Mouse (Mus musculus) layer of hippocampus, postnatal 10 days (tissue): Measurements from ENCODE around the gene Lrrc32. TPM values are rescaled to one million over a fixed set of nuclear protein-coding genes. Genes with fewer than 3 reads are reported as not detected.

ENCODE experiments used
- DNase-seq, 2 experiments: peaks; one replicate each; pipeline ENCODE4 v3.0.0; 2021; ENCODE audit warnings: low spot score in 2 of 2
- total RNA-seq, 2 experiments: library from RNA; stranded (reverse); gene quantifications; 2 replicates each; pipeline ENCODE4 v1.2.3; 2021

Gene Lrrc32
- total RNA-seq, 2 experiments from 2014 or later = 3.1 to 3.5 TPM

GRCm38 (mm10) chr7:98487202-98487980 is 1.7 kb upstream of the Lrrc32 start:
- DNase-seq = no peak

GRCm38 (mm10) chr7:98488398-98489130 is 519 bp upstream of the Lrrc32 start:
- DNase-seq = no peak

DNA sequence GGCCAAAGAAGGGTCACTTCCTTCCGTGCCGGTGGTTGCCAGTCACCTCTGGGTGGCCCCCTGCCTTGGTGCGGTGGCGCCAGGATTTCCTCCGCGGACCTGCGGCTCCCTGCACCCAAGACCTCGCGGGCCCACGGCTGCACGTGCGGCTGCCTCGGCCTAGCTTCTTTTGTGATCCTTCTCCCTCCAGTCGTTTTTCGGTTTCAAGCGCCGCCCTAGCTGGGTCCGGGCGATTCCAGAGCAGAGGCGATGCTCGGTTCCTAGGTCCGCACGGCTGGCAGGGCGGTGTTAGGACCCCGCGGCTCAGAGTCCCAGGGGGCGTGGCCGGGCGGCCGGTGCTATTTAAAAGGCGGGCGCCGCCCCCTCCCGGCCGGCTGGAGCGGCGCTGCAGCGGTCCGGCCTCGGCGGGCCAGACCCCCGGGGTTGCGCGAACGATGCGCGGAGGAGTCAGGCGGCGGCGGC is 571 bp downstream of the Lrrc32 start:
- DNase-seq = peak; percentile 67 to 79

DNA sequence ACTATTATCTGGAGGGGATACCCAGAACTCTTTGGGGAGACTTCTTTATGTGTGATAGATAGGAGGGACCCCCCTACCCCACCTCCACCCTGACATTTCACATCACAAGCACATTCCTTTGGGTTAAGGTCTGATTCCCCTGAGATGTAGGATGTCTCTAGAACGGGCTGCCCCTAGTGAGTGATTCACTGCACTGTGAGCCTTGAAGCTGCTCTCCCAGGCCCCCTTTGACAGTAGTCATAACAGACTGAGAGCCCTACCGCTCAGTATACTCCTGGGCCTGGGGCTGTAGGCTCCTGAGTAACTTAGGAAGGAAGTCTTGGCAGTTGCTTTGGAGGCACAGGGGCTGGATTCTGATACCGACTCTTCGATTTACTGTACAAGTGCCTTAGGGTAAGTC is 1.2 kb downstream of the Lrrc32 start:
- DNase-seq = no peak

DNA sequence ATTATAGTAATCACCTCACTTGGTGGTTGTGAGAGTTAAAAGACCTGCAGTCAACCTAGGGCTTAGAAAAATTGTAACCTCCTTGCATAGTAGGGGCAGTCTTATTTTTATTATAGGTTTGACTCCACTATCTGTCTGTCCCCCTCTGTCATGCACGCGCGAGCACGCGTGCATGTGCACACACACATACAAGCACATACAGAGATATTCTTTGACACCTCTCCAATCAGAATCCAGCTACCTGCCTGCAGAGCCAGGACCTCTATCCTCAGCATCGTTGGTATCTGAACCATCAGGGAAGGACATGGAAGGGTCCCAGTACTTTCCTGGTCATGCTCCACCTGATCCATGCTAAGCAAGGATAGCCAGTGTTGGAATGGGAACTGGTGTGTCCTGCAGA is 1.8 kb downstream of the Lrrc32 start:
- DNase-seq = no peak

DNA sequence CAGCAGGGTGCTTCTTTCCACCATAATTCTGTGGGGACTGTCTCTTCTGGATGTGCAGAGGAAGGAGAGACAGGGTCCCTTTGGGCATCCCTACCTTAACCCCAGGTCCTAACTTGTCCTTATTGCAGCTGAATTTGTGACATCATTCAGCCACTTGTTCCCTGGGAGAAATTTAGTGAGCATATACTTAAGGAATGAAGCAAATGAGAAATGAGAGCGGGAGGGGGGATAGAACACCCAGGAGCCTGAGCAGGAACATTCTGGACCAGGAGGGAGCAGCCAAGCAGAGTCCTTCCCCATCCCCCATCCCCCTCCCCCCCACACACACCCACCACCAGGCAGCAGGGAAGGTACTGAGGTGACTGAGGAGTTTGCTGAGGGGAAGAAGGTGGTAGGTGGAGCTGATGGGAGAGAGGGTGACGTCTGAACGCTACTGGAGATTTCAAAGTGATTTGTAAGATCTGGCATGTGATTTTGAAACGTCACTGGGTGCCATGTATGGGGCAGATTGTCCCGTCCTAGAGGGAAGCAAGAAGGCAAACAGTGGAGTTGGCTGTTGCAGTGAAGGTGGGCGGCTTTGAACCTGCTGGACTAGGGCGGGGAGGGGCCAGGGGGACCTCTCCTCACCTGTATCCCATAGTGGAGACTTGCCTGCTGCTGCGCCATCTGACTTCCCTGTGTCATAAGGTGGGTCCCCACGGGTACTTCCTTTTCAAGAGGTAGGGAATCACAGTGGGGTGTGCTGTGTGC is 2.5 kb downstream of the Lrrc32 start:
- no peak for DNase-seq

DNA sequence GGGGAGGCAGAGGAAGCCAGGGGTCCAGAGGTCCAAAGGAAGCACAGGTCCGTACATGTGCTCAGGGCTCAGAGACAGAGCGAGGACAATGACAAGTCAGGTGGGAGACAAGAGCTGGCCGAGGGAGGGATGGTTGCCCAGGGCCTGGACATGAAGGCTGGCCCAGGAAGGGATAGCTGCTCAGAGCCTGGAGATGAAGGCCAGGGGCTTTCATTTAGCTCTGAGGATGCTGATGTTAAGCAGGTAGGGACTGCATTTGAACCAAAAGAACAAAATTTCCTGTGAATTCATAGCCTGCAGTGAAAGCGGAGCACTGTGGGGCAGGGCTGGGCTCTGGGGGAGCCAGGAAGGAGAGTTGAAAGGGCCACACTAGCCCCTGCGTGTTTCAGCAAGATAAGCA is 3.2 kb downstream of the Lrrc32 start:
- no peak for DNase-seq

DNA sequence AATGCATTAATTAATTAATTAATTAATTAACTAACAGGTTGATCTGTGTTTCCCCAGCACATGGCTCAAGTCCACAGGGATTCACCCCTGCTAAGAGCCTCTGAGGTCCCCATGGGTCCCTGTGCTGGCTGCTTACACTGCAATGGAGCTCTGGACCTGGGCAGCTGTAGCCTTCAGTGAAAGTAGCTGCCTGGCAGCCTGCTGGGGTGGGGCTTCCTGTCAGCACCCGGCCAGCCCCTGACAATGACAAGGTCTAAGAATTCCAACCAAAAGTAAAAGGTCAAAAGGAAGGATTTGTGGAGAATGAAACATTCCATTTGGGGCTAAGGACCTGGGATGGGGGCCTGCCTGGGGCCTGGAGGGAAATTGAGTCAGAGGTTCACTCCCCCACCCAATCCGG is 4.2 kb downstream of the Lrrc32 start:
- DNase-seq = no peak

- DNase-seq = no peak
Observed at GRCm38 (mm10) chr7:98493901-98494480, 4.9 kb downstream of the Lrrc32 start.

GRCm38 (mm10) chr7:98495591-98495990 is 6.5 kb downstream of the Lrrc32 start:
- no peak for DNase-seq

DNA sequence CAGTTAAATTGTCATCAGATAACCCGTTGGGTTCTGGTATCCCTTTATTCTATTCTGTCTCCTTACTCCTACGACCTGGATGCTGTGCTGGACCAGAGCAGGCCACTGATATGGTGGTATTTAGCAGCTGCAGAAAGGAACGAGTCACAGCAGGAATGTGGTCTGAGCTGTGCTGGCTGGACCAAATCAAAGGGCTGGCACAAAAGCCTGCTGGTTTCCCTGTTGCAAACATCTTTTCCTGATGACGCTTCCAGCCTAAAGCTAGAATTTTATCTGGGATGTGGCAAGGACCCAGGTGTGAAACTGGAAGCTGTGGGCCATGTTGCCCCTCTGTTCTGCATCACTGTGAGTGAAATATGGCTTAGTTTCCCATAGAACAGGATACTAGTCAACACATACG is 8.4 kb downstream of the Lrrc32 start:
- DNase-seq = no peak

DNA sequence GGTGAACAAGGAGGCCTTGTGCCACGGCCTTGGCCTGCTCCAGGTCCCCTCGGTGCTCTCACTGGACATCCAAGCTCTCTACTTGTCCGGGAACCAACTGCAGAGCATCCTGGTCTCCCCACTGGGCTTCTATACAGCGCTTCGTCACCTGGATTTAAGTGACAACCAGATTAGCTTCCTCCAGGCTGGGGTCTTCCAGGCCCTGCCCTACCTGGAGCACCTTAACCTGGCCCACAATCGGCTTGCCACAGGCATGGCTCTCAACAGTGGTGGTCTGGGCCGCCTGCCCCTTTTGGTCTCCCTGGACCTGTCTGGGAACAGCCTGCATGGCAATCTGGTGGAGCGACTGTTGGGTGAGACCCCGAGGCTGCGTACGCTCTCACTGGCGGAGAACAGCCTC is 9.0 kb downstream of the Lrrc32 start:
- DNase-seq = no peak

GRCm38 (mm10) chr7:98498656-98499560 is 9.8 kb downstream of the Lrrc32 start:
- DNase-seq = no peak

- no peak for DNase-seq
Observed at GRCm38 (mm10) chr7:98499561-98500292, 10.6 kb downstream of the Lrrc32 start.

DNA sequence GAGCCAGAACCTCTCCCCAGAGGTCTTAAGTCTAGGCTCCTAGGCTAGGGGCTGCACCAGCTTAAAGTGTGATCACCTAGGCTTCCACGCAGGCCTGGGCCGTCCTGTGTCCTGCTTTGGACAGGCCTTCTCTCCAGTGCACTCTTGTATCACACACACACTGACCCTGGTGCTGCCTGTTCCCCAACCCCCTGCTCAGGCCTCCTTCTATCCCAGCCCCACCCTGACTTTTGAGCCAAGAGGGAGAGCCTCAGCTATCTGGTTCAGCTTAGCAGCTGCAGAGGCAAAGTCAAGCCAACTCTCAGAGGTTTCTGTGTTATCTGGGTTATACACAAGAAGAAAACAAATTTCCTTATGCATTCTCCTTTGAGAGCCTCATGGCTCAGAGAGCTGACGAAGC is 11.4 kb downstream of the Lrrc32 start:
- DNase-seq = peak in 1 of 2 experiments; percentile 5

GRCm38 (mm10) chr7:98501078-98501477 is 12.0 kb downstream of the Lrrc32 start:
- DNase-seq = peak in 1 of 2 experiments; percentile 8

GRCm38 (mm10) chr7:98502921-98503320 is 13.8 kb downstream of the Lrrc32 start:
- DNase-seq = no peak

DNA sequence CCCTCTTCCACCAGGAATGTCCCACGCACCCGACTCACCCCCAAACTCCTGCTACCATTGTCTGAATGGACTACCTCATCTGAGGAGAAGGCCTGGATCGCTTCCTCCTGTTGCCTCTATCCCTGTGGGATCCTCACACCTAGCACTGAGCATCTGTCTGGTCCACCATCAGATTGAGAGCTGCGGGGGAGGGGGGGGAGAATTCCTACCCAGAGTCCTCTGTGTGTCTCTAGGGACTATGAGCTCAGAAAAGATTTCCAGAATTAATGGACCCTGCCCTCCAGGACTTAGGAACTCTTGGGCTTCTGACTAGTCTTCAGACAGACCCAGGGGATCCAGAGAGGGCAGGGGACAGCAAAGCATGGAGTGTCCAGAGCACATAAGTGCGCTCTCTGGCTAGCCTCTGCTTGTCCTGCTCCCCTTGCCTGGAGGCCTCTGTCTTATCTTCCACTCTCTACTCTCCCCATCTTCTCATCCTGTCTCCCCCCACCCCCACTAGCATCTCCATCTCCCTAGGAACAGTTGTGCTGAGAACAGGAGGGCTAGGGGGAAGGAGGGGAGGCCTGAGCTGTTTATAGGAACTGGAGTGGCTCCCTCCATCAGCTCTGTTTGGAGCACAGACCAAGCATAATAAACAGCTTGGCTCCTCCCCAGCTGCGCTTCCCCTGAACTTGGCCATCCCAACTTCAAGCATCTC is 15.0 kb downstream of the Lrrc32 start:
- DNase-seq = peak in 1 of 2 experiments; percentile 49

- DNase-seq = no peak
Observed at GRCm38 (mm10) chr7:98504726-98505314, 15.7 kb downstream of the Lrrc32 start.
